Mouse (Mus musculus): ENCODE data around the gene Ms4a4a. TPM values are rescaled to one million over a fixed set of nuclear protein-coding genes. Genes with fewer than 3 reads are reported as not detected.

Ms4a4a gene
- polyA plus RNA-seq, 1 experiment from 2014 or later, result 3.2 TPM

DNA sequence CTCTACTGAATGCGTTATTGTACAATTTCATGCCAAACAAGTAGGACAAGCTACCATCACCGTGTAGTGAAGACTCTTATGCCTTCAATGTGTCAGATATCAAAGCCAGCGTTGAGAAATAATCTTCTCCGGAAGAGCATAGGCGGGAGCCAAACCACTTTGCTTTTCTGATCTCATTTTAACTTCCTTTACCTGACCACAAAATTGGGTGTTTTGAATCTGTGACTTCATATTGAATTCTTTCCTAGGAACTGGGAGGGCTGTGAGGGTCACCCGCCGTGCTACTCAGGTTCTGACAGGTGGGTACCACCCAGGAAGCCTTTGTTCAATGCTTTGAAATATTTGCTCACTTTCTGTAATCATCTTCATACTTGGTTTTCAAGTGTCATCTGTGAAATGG is 19.6 kb upstream of the Ms4a4a start:
- WGBS (ENCODE audit: insufficient replicate concordance), result 49% methylated on average over 7 of the region's 7 CpGs
- Histone ChIP-seq H3K9ac (replicated peaks) (no peak overlapping the region), H3K27me3 (ENCODE audit: insufficient read depth, low read length) (no peaks in the 10 kb centered on the region), H3K4me1 (ENCODE audit: insufficient read depth) (no peaks in the 10 kb centered on the region), H3K27ac (ENCODE audit: low read depth) (no peak overlapping the region), H3K4me3 (ENCODE audit: low read depth, low read length) (no peak overlapping the region), H3K36me3 (replicated peaks; ENCODE audit: insufficient read depth, low read length) (no peaks in the 10 kb centered on the region), H3K9me3 (ENCODE audit: low read length) (no peaks in the 10 kb centered on the region), H3K4me2 (ENCODE audit: low read depth, low read length) (no peak overlapping the region)
- TF ChIP-seq EP300 (IDR thresholded peaks at IDR 0.05; ENCODE audit: low read depth) (no peak), CTCF (IDR thresholded peaks at IDR 0.05; ENCODE audit: low read depth) (no peak)
- no peak for ATAC-seq
- DNase-seq, result no peak

DNA sequence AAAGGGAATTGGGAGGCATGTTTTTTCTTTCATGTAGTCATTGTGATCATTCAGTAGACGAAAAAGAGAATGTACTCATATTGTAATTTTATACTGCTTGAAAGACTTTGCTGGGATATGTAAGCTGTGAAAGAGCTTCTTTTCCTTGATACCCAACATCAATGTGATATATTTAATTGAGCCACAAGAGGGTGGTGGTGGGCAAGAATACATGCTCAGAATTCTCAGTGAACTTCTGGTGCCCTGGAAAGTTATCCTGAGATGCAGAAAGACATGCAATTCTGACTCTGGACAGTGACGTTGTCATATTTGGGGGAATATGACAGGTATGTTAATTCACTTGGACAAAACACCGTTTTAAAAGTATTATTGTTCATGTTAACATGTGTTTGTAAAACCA is 15.2 kb upstream of the Ms4a4a start:
- no peak overlapping the region for H3K4me3 ChIP-seq (ENCODE audit: low read depth, low read length)
- H3K36me3 ChIP-seq (replicated peaks; ENCODE audit: insufficient read depth, low read length), result no peaks in the 10 kb centered on the region
- no peaks in the 10 kb centered on the region for H3K4me1 ChIP-seq (ENCODE audit: insufficient read depth)
- DNase-seq, result no peak
- TF ChIP-seq CTCF (IDR thresholded peaks at IDR 0.05; ENCODE audit: low read depth) (peak; percentile 57), EP300 (IDR thresholded peaks at IDR 0.05; ENCODE audit: low read depth) (no peak)
- WGBS (ENCODE audit: insufficient replicate concordance), result 51% methylated on average over 3 of the region's 3 CpGs
- H3K4me2 ChIP-seq (ENCODE audit: low read depth, low read length), result no peak overlapping the region
- H3K27ac ChIP-seq (ENCODE audit: low read depth), result no peak overlapping the region
- H3K27me3 ChIP-seq (ENCODE audit: insufficient read depth, low read length), result no peaks in the 10 kb centered on the region
- H3K9me3 ChIP-seq (ENCODE audit: low read length), result no peaks in the 10 kb centered on the region
- no peak overlapping the region for H3K9ac ChIP-seq (replicated peaks)
- no peak for ATAC-seq

DNA sequence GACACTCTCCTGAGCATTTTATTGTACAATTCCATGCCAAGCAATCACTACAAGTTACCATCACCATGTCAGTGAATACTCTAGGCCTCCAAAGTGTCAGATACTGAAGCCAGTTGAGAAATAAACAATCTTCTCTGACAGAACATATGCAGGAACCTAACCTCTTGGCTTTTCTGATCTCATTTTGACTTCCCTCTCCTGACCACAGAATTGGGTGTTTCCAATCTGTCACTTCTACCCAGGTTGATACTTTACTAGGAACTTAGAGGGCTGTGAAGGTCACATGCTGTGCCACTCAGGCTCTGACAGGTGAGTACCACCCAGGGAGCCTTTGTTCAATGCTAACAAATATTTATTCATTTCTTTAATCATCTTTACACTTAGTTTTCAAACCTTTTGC is 13.3 kb upstream of the Ms4a4a start:
- Histone ChIP-seq H3K4me3 (ENCODE audit: low read depth, low read length) (no peak overlapping the region), H3K4me2 (ENCODE audit: low read depth, low read length) (no peak overlapping the region), H3K27me3 (ENCODE audit: insufficient read depth, low read length) (no peaks in the 10 kb centered on the region), H3K9ac (replicated peaks) (no peak overlapping the region), H3K36me3 (replicated peaks; ENCODE audit: insufficient read depth, low read length) (no peaks in the 10 kb centered on the region), H3K9me3 (ENCODE audit: low read length) (no peaks in the 10 kb centered on the region), H3K4me1 (ENCODE audit: insufficient read depth) (no peaks in the 10 kb centered on the region), H3K27ac (ENCODE audit: low read depth) (no peak overlapping the region)
- DNase-seq, result no peak
- TF ChIP-seq EP300 (IDR thresholded peaks at IDR 0.05; ENCODE audit: low read depth) (no peak), CTCF (IDR thresholded peaks at IDR 0.05; ENCODE audit: low read depth) (no peak)
- ATAC-seq, result no peak

DNA sequence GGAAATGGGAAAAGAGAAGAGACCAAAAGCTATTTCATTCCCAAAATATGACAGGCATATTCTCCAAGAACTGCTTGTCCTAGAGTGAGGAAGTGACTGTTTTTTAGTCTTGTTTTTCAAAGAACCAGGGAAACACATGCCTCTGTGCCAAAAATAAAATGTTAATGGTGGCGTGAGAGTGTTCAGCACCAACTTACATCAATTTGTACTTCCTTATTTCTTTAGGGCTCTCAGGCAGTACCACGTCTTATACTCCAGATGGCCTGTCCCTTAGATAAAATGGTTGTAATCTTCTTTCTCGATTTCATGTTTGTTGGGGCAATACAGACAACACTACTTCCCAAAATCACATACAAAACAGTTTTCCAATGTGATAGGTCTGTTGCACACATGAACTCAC is 7.0 kb upstream of the Ms4a4a start:
- DNase-seq (no peak), ATAC-seq (no peak)

DNA sequence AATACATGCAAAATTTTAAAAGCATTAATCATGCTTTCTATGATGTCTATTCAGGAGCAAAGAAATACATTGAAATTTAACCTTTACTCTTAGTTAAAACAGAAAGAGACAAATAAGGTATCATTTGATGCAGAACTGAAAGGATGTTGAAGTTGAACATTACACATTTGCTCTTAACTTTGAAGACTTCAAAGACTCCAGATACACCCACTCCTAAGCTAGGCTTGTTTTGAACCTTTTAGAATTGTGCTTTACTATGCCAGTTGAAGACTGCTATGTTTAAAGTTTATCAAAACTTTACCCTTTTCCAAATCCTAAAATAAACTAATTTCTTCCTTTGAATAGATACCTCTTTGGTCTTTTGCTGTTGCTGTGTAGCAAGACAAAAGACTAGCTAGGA is 4.1 kb upstream of the Ms4a4a start:
- Histone ChIP-seq H3K4me2 (ENCODE audit: low read depth, low read length) (no peak overlapping the region), H3K27me3 (ENCODE audit: insufficient read depth, low read length) (no peaks in the 10 kb centered on the region), H3K36me3 (replicated peaks; ENCODE audit: insufficient read depth, low read length) (no peaks in the 10 kb centered on the region), H3K4me3 (ENCODE audit: low read depth, low read length) (no peak overlapping the region), H3K27ac (ENCODE audit: low read depth) (no peak overlapping the region), H3K4me1 (ENCODE audit: insufficient read depth) (no peaks in the 10 kb centered on the region), H3K9me3 (ENCODE audit: low read length) (no peaks in the 10 kb centered on the region), H3K9ac (replicated peaks) (no peak overlapping the region)
- TF ChIP-seq EP300 (IDR thresholded peaks at IDR 0.05; ENCODE audit: low read depth), result no peak
- TF ChIP-seq CTCF (IDR thresholded peaks at IDR 0.05; ENCODE audit: low read depth), result no peak
- DNase-seq, result no peak
- no peak for ATAC-seq

More for the DNA sequence above, 7.0 kb upstream of the Ms4a4a start:
- TF ChIP-seq EP300 (IDR thresholded peaks at IDR 0.05; ENCODE audit: low read depth) (no peak), CTCF (IDR thresholded peaks at IDR 0.05; ENCODE audit: low read depth) (no peak)
- no peak overlapping the region for H3K27ac ChIP-seq (ENCODE audit: low read depth)
- H3K27me3 ChIP-seq (ENCODE audit: insufficient read depth, low read length), result no peaks in the 10 kb centered on the region
- no peak overlapping the region for H3K9ac ChIP-seq (replicated peaks)
- no peaks in the 10 kb centered on the region for H3K4me1 ChIP-seq (ENCODE audit: insufficient read depth)
- WGBS (ENCODE audit: insufficient replicate concordance), result 42% methylated on average over 3 of the region's 3 CpGs
- H3K4me3 ChIP-seq (ENCODE audit: low read depth, low read length), result no peak overlapping the region
- H3K4me2 ChIP-seq (ENCODE audit: low read depth, low read length), result no peak overlapping the region
- H3K36me3 ChIP-seq (replicated peaks; ENCODE audit: insufficient read depth, low read length), result no peaks in the 10 kb centered on the region
- H3K9me3 ChIP-seq (ENCODE audit: low read length), result no peaks in the 10 kb centered on the region

DNA sequence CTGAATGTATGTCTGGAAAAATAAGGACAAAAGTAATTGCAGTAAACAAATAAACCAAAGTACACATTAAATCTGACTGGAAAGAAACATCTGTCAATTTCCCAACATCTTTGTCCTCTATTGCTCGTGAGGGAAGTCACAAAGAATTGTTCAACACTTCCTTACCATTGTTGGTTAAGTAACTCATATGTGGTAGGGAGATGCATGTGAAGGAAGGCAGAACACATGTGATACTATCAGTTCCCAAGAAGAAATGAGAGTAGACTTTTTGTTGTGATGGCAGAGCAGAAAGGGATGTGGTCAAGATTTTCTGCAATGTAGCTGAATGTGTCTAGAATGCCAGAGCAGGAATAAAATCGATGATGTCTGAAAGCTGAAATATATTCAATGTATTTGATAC is 1.1 kb downstream of the Ms4a4a start:
- no peak for TF ChIP-seq CTCF (IDR thresholded peaks at IDR 0.05; ENCODE audit: low read depth)
- TF ChIP-seq EP300 (IDR thresholded peaks at IDR 0.05; ENCODE audit: low read depth), result no peak
- Histone ChIP-seq H3K4me2 (ENCODE audit: low read depth, low read length) (no peak overlapping the region), H3K27ac (ENCODE audit: low read depth) (no peak overlapping the region), H3K27me3 (ENCODE audit: insufficient read depth, low read length) (no peaks in the 10 kb centered on the region), H3K4me1 (ENCODE audit: insufficient read depth) (no peaks in the 10 kb centered on the region), H3K4me3 (ENCODE audit: low read depth, low read length) (no peak overlapping the region), H3K36me3 (replicated peaks; ENCODE audit: insufficient read depth, low read length) (no peaks in the 10 kb centered on the region), H3K9me3 (ENCODE audit: low read length) (no peaks in the 10 kb centered on the region), H3K9ac (replicated peaks) (no peak overlapping the region)
- 56% methylated on average over 2 of the region's 2 CpGs for WGBS (ENCODE audit: insufficient replicate concordance)
- DNase-seq, result no peak
- no peak for ATAC-seq

DNA sequence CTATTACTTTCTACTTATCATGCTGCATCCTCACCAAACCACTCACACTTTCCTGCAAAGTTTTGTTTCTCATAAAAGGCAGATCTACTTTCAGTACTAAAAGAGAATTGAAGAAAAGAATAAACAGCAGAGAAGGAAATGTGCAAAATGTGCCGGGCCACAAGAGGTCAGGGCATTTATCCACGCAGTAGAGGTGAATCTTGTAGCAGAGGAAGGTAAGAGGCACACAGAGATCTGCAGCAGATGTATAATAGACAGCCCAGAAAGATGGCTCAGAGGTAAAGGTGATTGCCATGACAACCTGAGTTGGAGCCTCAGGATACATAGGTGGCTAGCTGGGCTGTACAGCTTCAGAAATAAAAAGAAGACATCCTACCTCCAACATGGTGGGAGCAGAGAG is 11.8 kb downstream of the Ms4a4a start:
- no peaks in the 10 kb centered on the region for H3K36me3 ChIP-seq (replicated peaks; ENCODE audit: insufficient read depth, low read length)
- 57% methylated on average over 2 of the region's 2 CpGs for WGBS (ENCODE audit: insufficient replicate concordance)
- no peaks in the 10 kb centered on the region for H3K9me3 ChIP-seq (ENCODE audit: low read length)
- DNase-seq (no peak), ATAC-seq (no peak)
- no peak overlapping the region for H3K9ac ChIP-seq (replicated peaks)
- no peak overlapping the region for H3K4me2 ChIP-seq (ENCODE audit: low read depth, low read length)
- TF ChIP-seq EP300 (IDR thresholded peaks at IDR 0.05; ENCODE audit: low read depth), result no peak
- TF ChIP-seq CTCF (IDR thresholded peaks at IDR 0.05; ENCODE audit: low read depth), result no peak
- H3K4me3 ChIP-seq (ENCODE audit: low read depth, low read length), result no peak overlapping the region
- peak overlapping the region; percentile 16; the same call in 1 of the 2 replicates for H3K27ac ChIP-seq (ENCODE audit: low read depth)
- H3K4me1 ChIP-seq (ENCODE audit: insufficient read depth), result no peaks in the 10 kb centered on the region
- no peaks in the 10 kb centered on the region for H3K27me3 ChIP-seq (ENCODE audit: insufficient read depth, low read length)
